Mouse (Mus musculus) kidney, adult 18-20 months (tissue): ENCODE results near the gene Gemin7.

Experiments
- DNase-seq: peaks from one replicate; pipeline ENCODE4 v3.0.0; 2021

Gemin7 gene

GRCm38 (mm10) chr7:19575559-19575958 is 1.8 kb downstream of the Gemin7 start:
- no peak for DNase-seq

DNA sequence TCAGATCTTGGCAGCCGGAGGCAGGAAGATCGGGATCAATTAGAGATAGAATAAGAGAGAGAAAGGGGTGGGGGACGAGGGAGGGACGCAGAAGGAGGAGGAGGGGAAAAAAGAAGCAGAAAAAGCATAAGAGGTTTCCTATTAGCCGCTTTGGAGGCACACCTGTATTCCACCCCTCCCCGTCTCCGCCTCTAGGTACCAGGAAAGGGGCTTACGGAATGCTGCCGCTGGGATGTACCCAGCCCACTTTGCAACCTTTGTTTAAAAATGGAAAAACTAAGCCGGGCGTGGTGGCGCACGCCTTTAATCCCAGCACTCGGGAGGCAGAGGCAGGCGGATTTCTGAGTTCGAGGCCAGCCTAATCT is 3.6 kb downstream of the Gemin7 start:
- no peak for DNase-seq

DNA sequence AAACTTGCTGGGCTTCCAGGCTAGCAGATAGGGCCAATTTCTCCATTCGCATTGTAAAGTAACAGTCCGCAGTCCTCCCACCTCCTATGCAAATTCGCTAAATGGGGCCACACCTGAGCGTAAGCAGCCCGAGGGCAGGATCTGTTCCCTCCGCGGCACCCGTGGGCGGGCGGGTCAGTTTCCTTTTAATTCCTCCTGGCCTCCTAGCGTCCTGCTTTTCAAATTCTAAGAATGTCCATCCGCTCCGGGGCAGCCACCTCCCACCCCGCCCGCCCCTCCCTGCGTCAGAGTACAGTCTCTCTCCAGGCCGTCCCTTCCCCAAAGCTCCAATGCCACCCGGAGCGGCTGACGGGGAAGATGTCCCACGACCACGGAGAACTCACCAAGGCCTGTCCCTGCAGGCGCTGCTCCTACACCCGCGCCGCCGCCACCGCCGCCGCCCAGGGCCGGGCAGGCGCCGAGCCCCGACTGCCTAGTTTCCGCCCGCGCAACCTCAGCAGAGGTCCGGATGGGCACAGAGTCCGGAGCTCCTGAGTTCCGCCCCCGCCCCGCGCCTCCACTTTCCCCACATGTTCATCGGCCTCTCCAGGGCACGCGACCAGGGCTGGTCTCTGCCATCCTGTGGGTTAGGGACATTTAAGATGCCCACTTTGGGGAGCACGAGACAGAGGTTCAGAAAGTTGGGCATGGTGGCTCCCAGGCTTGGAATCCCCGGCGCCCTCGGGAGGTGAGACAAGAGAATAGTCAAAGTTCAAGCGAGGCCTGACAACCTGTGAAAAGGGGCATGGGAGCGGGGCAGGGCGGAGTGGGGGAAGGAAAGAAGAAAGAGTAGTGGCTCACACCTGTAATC is 4.2 kb downstream of the Gemin7 start:
- peak; percentile 90 for DNase-seq

GRCm38 (mm10) chr7:19569647-19570046 is 7.7 kb downstream of the Gemin7 start:
- DNase-seq = no peak

GRCm38 (mm10) chr7:19567426-19567825 is 10.0 kb downstream of the Gemin7 start:
- DNase-seq = peak; percentile 68

DNA sequence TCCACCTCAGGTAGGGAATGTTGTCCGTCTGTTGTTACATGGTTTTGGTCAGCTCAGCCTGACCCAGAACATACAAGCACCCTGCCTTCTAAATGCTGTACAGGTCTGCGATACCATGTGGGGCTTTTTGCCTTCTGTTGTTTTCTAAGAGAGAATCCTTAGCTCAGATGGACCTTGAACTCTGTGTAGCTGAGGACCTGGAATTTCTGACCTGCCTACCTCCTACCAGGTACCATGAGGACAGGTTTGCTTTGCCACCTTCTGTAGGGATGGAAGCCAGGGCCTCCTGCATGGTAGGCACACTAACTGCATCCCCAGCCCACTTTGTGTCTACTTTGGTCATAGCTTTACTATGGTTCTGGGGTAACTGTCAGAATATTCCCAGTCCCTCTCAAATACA is 11.6 kb downstream of the Gemin7 start:
- no peak for DNase-seq

DNA sequence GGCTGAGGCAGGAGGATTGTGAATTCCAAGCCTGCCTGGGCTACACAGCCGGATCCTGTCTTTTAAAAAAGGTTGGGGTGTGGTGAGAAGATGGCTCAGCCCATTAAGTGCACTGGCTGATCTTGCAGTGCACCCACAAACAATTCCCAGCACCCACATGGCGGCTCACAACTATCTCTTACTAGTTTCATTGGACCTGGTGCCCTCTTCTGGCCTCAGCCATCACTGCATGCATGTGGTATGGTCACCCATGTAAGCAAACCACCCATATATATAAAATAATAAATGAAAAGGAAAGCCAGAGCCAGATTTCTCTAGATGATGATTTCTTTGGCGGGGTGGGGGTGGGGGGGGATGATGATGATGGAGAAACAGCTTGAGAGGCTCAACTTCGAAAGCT is 12.9 kb downstream of the Gemin7 start:
- DNase-seq = no peak

DNA sequence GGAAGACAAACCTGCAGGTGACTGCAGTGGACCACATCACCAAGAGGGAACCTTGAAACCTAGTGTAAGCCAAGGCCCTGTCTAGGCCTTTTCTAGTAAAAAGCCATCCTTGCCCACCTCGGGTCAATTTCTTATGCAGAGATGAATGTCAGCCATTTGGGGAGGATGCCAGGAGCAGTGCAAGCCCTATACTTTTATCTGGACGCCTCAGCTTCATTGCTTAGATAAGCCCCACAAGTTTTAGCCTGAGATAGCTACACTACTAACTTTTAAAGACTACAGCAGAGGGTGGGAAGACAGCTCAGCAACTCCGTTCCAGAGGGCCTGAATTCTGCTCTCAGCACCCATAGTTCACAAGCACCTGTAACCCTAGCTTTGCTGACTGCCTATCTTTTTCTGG is 13.5 kb downstream of the Gemin7 start:
- DNase-seq = no peak

- DNase-seq = peak; percentile 50
These were observed 14.6 kb downstream of the Gemin7 start, which contains the start of gene Ppp1r37 for GRCm38 (mm10) chr7:19562643-19563410. Gene Ppp1r37 (minus strand): TSS chr7:19563076.

- DNase-seq = peak; percentile 92
These were observed 15.4 kb downstream of the Gemin7 start for GRCm38 (mm10) chr7:19561765-19562642.

DNA sequence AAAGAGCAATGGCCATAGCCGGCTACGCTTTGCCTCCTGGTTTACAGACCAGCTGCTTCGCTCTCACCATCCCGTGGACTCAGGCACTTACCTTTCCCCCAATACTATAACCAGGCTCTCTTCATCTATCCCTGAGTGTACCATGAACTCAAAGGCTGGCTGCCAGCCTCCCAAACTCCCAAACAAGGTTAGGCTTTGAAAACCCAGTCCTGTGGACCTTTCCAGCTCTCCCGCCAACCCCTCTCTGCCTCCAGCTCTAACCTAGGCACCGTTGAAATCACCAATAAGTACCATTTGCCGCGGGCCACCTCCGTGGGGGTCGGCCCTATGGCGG is 16.0 kb downstream of the Gemin7 start:
- DNase-seq = peak; percentile 40

DNA sequence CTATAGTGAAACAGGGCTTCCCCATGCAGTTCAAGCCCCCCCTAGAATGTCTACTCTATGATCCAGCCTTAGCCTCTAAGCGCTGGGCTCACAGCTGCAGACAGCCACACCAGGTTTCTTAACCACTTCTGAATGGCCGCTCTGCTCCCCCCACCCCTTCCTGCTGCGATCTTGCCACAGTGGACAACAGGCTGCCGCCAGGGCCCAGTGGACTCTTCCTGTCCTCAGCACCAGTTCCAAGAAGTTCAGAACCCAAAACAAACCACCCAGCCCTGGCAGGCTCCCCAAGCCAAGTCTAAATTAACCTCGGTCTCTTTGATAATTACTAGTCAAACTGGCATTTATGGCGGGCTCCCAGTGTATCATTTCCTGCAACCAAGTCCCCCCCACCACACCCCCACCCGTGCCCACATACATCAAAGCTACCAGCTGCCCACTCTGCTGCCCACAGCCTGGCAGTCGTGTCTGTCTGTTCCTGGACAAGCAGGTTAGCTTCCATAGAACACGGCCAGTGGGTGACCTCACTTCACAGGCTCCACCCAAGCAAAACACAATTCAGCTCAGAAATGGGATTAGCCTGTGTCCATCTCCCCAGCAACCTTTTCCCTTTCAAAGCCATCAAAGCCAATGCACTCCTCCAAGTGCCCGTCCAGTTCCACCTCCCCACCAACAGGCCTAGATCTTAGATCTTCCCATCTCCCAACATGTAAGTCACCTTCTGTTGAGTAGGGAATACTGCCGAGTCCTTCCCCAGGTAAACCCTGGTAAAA is 16.7 kb downstream of the Gemin7 start:
- DNase-seq = no peak

GRCm38 (mm10) chr7:19558965-19559364 is 18.4 kb downstream of the Gemin7 start:
- DNase-seq = no peak

- no peak for DNase-seq
These were observed 19.2 kb downstream of the Gemin7 start for GRCm38 (mm10) chr7:19557982-19558900.

DNA sequence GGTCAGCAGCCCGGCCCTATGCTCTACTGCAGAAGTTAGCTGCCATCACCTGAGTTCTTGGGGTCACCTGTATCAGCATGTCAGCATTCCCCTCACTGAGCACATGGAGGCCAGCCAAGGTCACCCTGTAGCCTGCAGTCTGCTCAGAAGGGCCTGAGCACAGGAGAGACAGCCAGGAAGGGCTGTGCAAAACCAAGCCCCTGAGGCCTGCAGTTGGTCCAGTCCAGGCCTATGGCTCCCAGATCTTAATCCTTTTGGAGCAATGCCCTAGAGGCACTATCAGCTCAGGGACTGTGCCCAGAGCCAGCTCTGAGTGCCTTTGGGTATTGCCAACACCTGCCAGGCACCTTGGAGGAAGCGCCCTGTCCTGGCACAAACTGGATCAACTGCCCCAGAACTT is 20.3 kb downstream of the Gemin7 start:
- no peak for DNase-seq

- no peak for DNase-seq
These were observed 23.2 kb downstream of the Gemin7 start for GRCm38 (mm10) chr7:19554168-19554567.

GRCm38 (mm10) chr7:19552443-19552842 is 25.0 kb downstream of the Gemin7 start:
- no peak for DNase-seq

- DNase-seq = no peak
These were observed 25.8 kb downstream of the Gemin7 start for GRCm38 (mm10) chr7:19551634-19552033.

DNA sequence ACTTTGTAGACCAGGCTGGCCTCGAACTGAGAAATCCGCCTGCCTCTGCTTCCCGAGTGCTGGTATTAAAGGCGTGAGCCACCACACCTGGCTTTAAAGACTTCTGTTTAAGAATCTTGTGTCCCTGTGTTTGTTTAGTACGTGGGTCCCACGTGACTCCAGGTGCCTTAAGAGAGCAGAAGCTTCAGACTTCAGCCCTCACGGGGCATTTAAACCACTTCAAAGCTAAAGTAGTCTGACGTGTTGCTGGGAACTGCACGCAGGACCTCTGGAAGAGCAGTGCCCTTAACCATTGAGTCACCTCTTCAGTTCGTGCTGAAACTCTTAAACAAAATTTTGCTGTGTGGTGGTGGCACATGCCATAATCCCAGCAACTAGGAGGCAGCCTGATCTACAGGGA is 28.0 kb downstream of the Gemin7 start:
- no peak for DNase-seq

DNA sequence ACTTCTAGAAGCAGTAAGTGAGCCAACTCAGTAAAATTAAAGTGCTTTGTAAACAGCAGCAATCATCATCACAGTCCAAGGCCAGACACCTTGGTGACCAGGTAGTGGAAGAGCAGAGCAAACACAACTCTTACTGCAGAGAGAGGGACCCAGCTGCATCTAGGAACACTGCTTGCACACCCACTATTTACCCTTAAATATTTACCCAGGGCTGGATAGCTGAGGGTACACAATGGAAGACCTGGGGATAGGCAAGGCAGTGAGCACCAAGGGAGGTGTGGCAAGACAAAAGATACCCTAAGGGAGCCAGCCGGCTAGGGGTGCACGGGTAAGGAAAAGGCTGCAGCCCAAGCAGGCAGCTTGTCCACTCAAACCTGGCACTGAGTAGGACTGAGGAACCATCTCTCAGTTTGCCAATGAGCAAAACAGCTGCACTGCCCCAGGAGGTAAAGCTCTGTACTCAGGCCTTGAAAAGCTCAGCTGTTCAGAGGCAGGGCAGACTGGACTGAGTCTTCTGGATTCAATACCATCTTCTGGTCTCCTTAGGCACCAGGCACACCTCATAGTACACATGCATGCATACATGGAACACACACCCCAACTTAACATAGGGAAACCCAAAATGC is 29.9 kb downstream of the Gemin7 start:
- no peak for DNase-seq

DNA sequence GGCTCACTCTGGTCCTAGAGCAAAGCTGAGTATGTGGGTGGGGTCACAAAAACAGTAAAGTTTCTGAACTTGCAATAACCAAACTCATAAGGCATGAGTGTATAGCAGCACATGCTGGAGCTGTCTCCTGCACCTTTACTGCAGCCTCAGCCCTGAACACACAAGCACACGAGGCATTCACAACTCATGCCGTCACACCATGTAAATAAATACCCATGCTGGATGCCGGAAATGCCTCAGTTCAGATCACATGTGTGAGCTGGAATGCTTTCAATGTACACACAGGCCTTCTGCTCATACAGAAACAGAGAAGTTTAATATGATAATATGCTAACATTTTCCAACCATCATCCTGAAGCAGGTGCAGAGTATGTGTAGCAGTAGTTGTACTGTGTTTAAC is 31.4 kb downstream of the Gemin7 start:
- DNase-seq = no peak
